Mouse (Mus musculus) gastrocnemius, adult 18-20 months (tissue): ENCODE measurements around the gene Olfr1106. TPM values are rescaled to one million over a fixed set of nuclear protein-coding genes. Genes with fewer than 3 reads are reported as not detected.

Source experiments
- DNase-seq: peaks from one replicate; pipeline ENCODE4 v3.0.0; 2021; ENCODE audit warnings: low spot score
- long read RNA-seq, 2 experiments: library from polyadenylated mRNA; stranded (forward); transcript quantifications; one replicate each; pipeline ENCODE4 v2.0.0; 2021
- total RNA-seq, 2 experiments: library from RNA; stranded (reverse); gene quantifications; 2 replicates each; pipeline ENCODE4 v1.2.3; 2021

Gene Olfr1106
- not detected for total RNA-seq
- long read RNA-seq, experiment 1: 0 reads
- long read RNA-seq, experiment 2: 0 reads

- DNase-seq: no peak
Measured at GRCm38 (mm10) chr2:87052173-87052572, at the start of gene Olfr1106. Gene Olfr1106, minus strand, starts transcription at chr2:87052273.

GRCm38 (mm10) chr2:87095908-87096307, 43.8 kb upstream of the Olfr1106 start, which contains the start of gene Olfr1109:
Gene Olfr1109, minus strand, starts transcription at chr2:87096008.
- no peak for DNase-seq

GRCm38 (mm10) chr2:87075717-87076116, 23.6 kb upstream of the Olfr1106 start, which contains the start of gene Olfr1107:
Gene Olfr1107, minus strand, starts transcription at chr2:87075817.
- no peak for DNase-seq

GRCm38 (mm10) chr2:87036431-87036830, 15.6 kb downstream of the Olfr1106 start, which contains the start of gene Olfr1105:
Gene Olfr1105, minus strand, starts transcription at chr2:87036531.
- no peak for DNase-seq

- no peak for DNase-seq
Measured at GRCm38 (mm10) chr2:87026980-87027379, 25.1 kb downstream of the Olfr1106 start, which contains the start of gene Olfr1104. Gene Olfr1104, minus strand, starts transcription at chr2:87027080.

GRCm38 (mm10) chr2:86998098-86998497, 54.0 kb downstream of the Olfr1106 start, which contains the start of gene Olfr1102:
Gene Olfr1102, plus strand, starts transcription at chr2:86998398.
- DNase-seq: no peak

Other genes with a start within 250 kb of the Olfr1106 start
- gene Olfr141, start 242.3 kb downstream of the Olfr1106 start, total RNA-seq: not detected
- gene Olfr1094, start 227.6 kb downstream of the Olfr1106 start, total RNA-seq: not detected
- gene Olfr1095, start 200.6 kb downstream of the Olfr1106 start, total RNA-seq: not detected
- gene Gm13723, start 177.5 kb downstream of the Olfr1106 start, total RNA-seq: not detected
- not detected for gene Olfr1097, start 160.1 kb downstream of the Olfr1106 start, total RNA-seq
- gene Olfr1098, start 127.7 kb downstream of the Olfr1106 start, total RNA-seq: not detected
- not detected for gene Olfr1099, start 91.6 kb downstream of the Olfr1106 start, total RNA-seq
- gene Olfr1100, start 72.3 kb downstream of the Olfr1106 start, total RNA-seq: not detected
- gene Olfr1101, start 61.1 kb downstream of the Olfr1106 start, total RNA-seq: not detected
- not detected for gene Olfr1102, start 53.9 kb downstream of the Olfr1106 start, total RNA-seq
- not detected for gene Olfr1104, start 25.2 kb downstream of the Olfr1106 start, total RNA-seq
- not detected for gene Olfr1105, start 15.7 kb downstream of the Olfr1106 start, total RNA-seq
- gene Olfr1107, start 23.5 kb upstream of the Olfr1106 start, total RNA-seq: not detected
- gene Olfr1109, start 43.7 kb upstream of the Olfr1106 start, total RNA-seq: not detected
- gene Olfr259, start 62.3 kb upstream of the Olfr1106 start, total RNA-seq: not detected
- not detected for gene Olfr1110, start 88.0 kb upstream of the Olfr1106 start, total RNA-seq
- not detected for gene Olfr1111, start 100.4 kb upstream of the Olfr1106 start, total RNA-seq
- not detected for gene Olfr1112, start 135.5 kb upstream of the Olfr1106 start, total RNA-seq
- not detected for gene Olfr1113, start 156.7 kb upstream of the Olfr1106 start, total RNA-seq
- not detected for gene Olfr1115, start 195.7 kb upstream of the Olfr1106 start, total RNA-seq
- not detected for gene Olfr1116, start 215.3 kb upstream of the Olfr1106 start, total RNA-seq